Mouse (Mus musculus) thymus, adult 2 months (tissue): ENCODE results near the gene Nom1.

Experiments
- CTCF ChIP-seq: fragments of 200-500 bp; IDR thresholded peaks from 2 replicates; pipeline ENCODE4 v1.5.1; 2012; ENCODE audit warnings: mild to moderate bottlenecking, control low read depth, low read length, moderate library complexity, borderline replicate concordance; ENCODE audit not compliant: control insufficient read depth, poor library complexity, insufficient read depth; ENCODE audit errors: extremely low read depth
- POLR2A ChIP-seq: fragments of 200-500 bp; IDR thresholded peaks from 2 replicates; pipeline ENCODE4 v1.6.1; 2012; ENCODE audit warnings: mild to moderate bottlenecking, low read length, control low read depth, moderate library complexity; ENCODE audit not compliant: control insufficient read depth, poor library complexity, insufficient read depth; ENCODE audit errors: extremely low read depth

GRCm38 (mm10) chr5:29388181-29388943 is 46.1 kb upstream of the Nom1 start:
- TF ChIP-seq CTCF (no peak), POLR2A (no peak)
